Mouse (Mus musculus): ENCODE results near the gene Tmod2. TPM values are rescaled to one million over a fixed set of nuclear protein-coding genes. Genes with fewer than 3 reads are reported as not detected.

Tmod2 gene
- polyA plus RNA-seq, 1 experiment = 0.27 TPM

GRCm38 (mm10) chr9:75564892-75565291 is 46.2 kb downstream of the Tmod2 start:
- no peak overlapping the region for H3ac ChIP-seq (ENCODE audit: control insufficient read depth, insufficient read length, low read depth)
- TF ChIP-seq MAX (IDR thresholded peaks at IDR 0.05) (no peak), MYOG (IDR thresholded peaks at IDR 0.05; ENCODE audit: control insufficient read depth, extremely low read depth, insufficient read length) (no peak), USF1 (IDR thresholded peaks at IDR 0.05; ENCODE audit: low read depth) (no peak), CTCF (IDR thresholded peaks at IDR 0.05; ENCODE audit: control insufficient read depth, insufficient read depth, insufficient read length) (no peak), CEBPB (IDR thresholded peaks at IDR 0.05; ENCODE audit: low read depth) (no peak), FOSL1 (IDR thresholded peaks at IDR 0.05; ENCODE audit: insufficient read depth, low read length, poor library complexity, severe bottlenecking) (no peak), MYOD1 (IDR thresholded peaks at IDR 0.05; ENCODE audit: control insufficient read depth, insufficient read length, low read depth) (no peak)
- no peaks in the 10 kb centered on the region for H3K79me3 ChIP-seq (ENCODE audit: low read depth)
- peaks cover 5% of the 10 kb centered on the region for H3K27me3 ChIP-seq (ENCODE audit: control insufficient read depth, insufficient read depth, insufficient read length)
- no peak overlapping the region for H3K4me3 ChIP-seq (ENCODE audit: insufficient read depth, poor library complexity, severe bottlenecking)
- no peaks in the 10 kb centered on the region for H3K79me2 ChIP-seq (ENCODE audit: control insufficient read depth, insufficient read depth)
- no peaks in the 10 kb centered on the region for H3K36me3 ChIP-seq (ENCODE audit: control insufficient read depth, insufficient read depth)

GRCm38 (mm10) chr9:75563622-75564021 is 47.5 kb downstream of the Tmod2 start:
- TF ChIP-seq CEBPB (IDR thresholded peaks at IDR 0.05; ENCODE audit: low read depth) (no peak), MYOG (IDR thresholded peaks at IDR 0.05; ENCODE audit: control insufficient read depth, extremely low read depth, insufficient read length) (no peak), CTCF (IDR thresholded peaks at IDR 0.05; ENCODE audit: control insufficient read depth, insufficient read depth, insufficient read length) (no peak), FOSL1 (IDR thresholded peaks at IDR 0.05; ENCODE audit: insufficient read depth, low read length, poor library complexity, severe bottlenecking) (no peak), MYOD1 (IDR thresholded peaks at IDR 0.05; ENCODE audit: control insufficient read depth, insufficient read length, low read depth) (no peak), MAX (IDR thresholded peaks at IDR 0.05) (no peak), USF1 (IDR thresholded peaks at IDR 0.05; ENCODE audit: low read depth) (no peak)
- H3K36me3 ChIP-seq (ENCODE audit: control insufficient read depth, insufficient read depth) = no peaks in the 10 kb centered on the region

GRCm38 (mm10) chr9:75563176-75563575 is 47.9 kb downstream of the Tmod2 start:
- no peak overlapping the region for H3ac ChIP-seq (ENCODE audit: control insufficient read depth, insufficient read length, low read depth)
- peaks cover 5% of the 10 kb centered on the region for H3K27me3 ChIP-seq (ENCODE audit: control insufficient read depth, insufficient read depth, insufficient read length)
- TF ChIP-seq MAX (IDR thresholded peaks at IDR 0.05) (no peak), USF1 (IDR thresholded peaks at IDR 0.05; ENCODE audit: low read depth) (no peak), MYOD1 (IDR thresholded peaks at IDR 0.05; ENCODE audit: control insufficient read depth, insufficient read length, low read depth) (no peak), MYOG (IDR thresholded peaks at IDR 0.05; ENCODE audit: control insufficient read depth, extremely low read depth, insufficient read length) (no peak), CEBPB (IDR thresholded peaks at IDR 0.05; ENCODE audit: low read depth) (no peak), CTCF (IDR thresholded peaks at IDR 0.05; ENCODE audit: control insufficient read depth, insufficient read depth, insufficient read length) (no peak), FOSL1 (IDR thresholded peaks at IDR 0.05; ENCODE audit: insufficient read depth, low read length, poor library complexity, severe bottlenecking) (no peak)
- no peaks in the 10 kb centered on the region for H3K79me3 ChIP-seq (ENCODE audit: low read depth)
- no peaks in the 10 kb centered on the region for H3K36me3 ChIP-seq (ENCODE audit: control insufficient read depth, insufficient read depth)
- H3K79me2 ChIP-seq (ENCODE audit: control insufficient read depth, insufficient read depth) = peaks cover 5% of the 10 kb centered on the region
- no peak overlapping the region for H3K4me3 ChIP-seq (ENCODE audit: insufficient read depth, poor library complexity, severe bottlenecking)

More at GRCm38 (mm10) chr9:75563622-75564021, 47.5 kb downstream of the Tmod2 start:
- Histone ChIP-seq H3K4me3 (ENCODE audit: insufficient read depth, poor library complexity, severe bottlenecking) (no peak overlapping the region), H3K79me2 (ENCODE audit: control insufficient read depth, insufficient read depth) (peaks cover 3% of the 10 kb centered on the region), H3K27me3 (ENCODE audit: control insufficient read depth, insufficient read depth, insufficient read length) (peaks cover 5% of the 10 kb centered on the region), H3K79me3 (ENCODE audit: low read depth) (no peaks in the 10 kb centered on the region), H3ac (ENCODE audit: control insufficient read depth, insufficient read length, low read depth) (no peak overlapping the region)

- Histone ChIP-seq H3K79me2 (ENCODE audit: control insufficient read depth, insufficient read depth) (peaks cover 23% of the 10 kb centered on the region), H3K27me3 (ENCODE audit: control insufficient read depth, insufficient read depth, insufficient read length) (no peaks in the 10 kb centered on the region), H3ac (ENCODE audit: control insufficient read depth, insufficient read length, low read depth) (no peak overlapping the region), H3K79me3 (ENCODE audit: low read depth) (peaks cover 14% of the 10 kb centered on the region), H3K36me3 (ENCODE audit: control insufficient read depth, insufficient read depth) (no peaks in the 10 kb centered on the region), H3K4me3 (ENCODE audit: insufficient read depth, poor library complexity, severe bottlenecking) (no peak overlapping the region)
- TF ChIP-seq MYOG (IDR thresholded peaks at IDR 0.05; ENCODE audit: control insufficient read depth, extremely low read depth, insufficient read length) (no peak), MYOD1 (IDR thresholded peaks at IDR 0.05; ENCODE audit: control insufficient read depth, insufficient read length, low read depth) (no peak), CTCF (IDR thresholded peaks at IDR 0.05; ENCODE audit: control insufficient read depth, insufficient read depth, insufficient read length) (no peak), MAX (IDR thresholded peaks at IDR 0.05) (no peak)
Measured at GRCm38 (mm10) chr9:75561040-75561669, 50.0 kb downstream of the Tmod2 start.

GRCm38 (mm10) chr9:75560353-75560752 is 50.8 kb downstream of the Tmod2 start:
- Histone ChIP-seq H3ac (ENCODE audit: control insufficient read depth, insufficient read length, low read depth) (no peak overlapping the region), H3K4me3 (ENCODE audit: insufficient read depth, poor library complexity, severe bottlenecking) (no peak overlapping the region), H3K36me3 (ENCODE audit: control insufficient read depth, insufficient read depth) (no peaks in the 10 kb centered on the region), H3K27me3 (ENCODE audit: control insufficient read depth, insufficient read depth, insufficient read length) (no peaks in the 10 kb centered on the region), H3K79me3 (ENCODE audit: low read depth) (peaks cover 18% of the 10 kb centered on the region), H3K79me2 (ENCODE audit: control insufficient read depth, insufficient read depth) (peaks cover 28% of the 10 kb centered on the region)
- TF ChIP-seq MAX (IDR thresholded peaks at IDR 0.05) = no peak
- no peak for TF ChIP-seq CTCF (IDR thresholded peaks at IDR 0.05; ENCODE audit: control insufficient read depth, insufficient read depth, insufficient read length)
- TF ChIP-seq MYOD1 (IDR thresholded peaks at IDR 0.05; ENCODE audit: control insufficient read depth, insufficient read length, low read depth) = no peak
- no peak for TF ChIP-seq FOSL1 (IDR thresholded peaks at IDR 0.05; ENCODE audit: insufficient read depth, low read length, poor library complexity, severe bottlenecking)
- no peak for TF ChIP-seq USF1 (IDR thresholded peaks at IDR 0.05; ENCODE audit: low read depth)
- TF ChIP-seq MYOG (IDR thresholded peaks at IDR 0.05; ENCODE audit: control insufficient read depth, extremely low read depth, insufficient read length) = no peak
- TF ChIP-seq CEBPB (IDR thresholded peaks at IDR 0.05; ENCODE audit: low read depth) = no peak

Measured in C2C12 (cell line).